Mouse (Mus musculus) midbrain, embryonic 15.5 days (tissue): ENCODE results near the gene Vmn2r25. TPM values are rescaled to one million over a fixed set of nuclear protein-coding genes. Genes with fewer than 3 reads are reported as not detected.
"Not testable (repeated sequence)": the region's sequence is repeated elsewhere in the genome, so short reads cannot be mapped to it uniquely, and the experiment has no call there.

Experiments
- ATAC-seq: fragments of 200-750 bp; cut with Nextera tagmentation; replicated peaks from 2 replicates; pipeline ENCODE4 v1.8.0; 2017; ENCODE audit warnings: moderate TSS enrichment
- H3K27ac ChIP-seq: fragments of 300-500 bp; sonication (generic); 2 replicates; pipeline ENCODE4 v1.5.1; 2015; ENCODE audit warnings: mild to moderate bottlenecking, inconsistent platforms
- H3K27me3 ChIP-seq: fragments of 300-500 bp; sonication (generic); replicated peaks from 2 replicates; pipeline ENCODE4 v1.6.1; 2015; ENCODE audit warnings: inconsistent platforms
- H3K36me3 ChIP-seq: fragments of 300-500 bp; sonication (generic); replicated peaks from 2 replicates; pipeline ENCODE4 v1.6.1; 2015; ENCODE audit warnings: inconsistent platforms
- H3K4me1 ChIP-seq: fragments of 300-500 bp; sonication (generic); 2 replicates; pipeline ENCODE4 v1.6.1; 2015; ENCODE audit warnings: inconsistent platforms
- H3K4me2 ChIP-seq: fragments of 300-500 bp; sonication (generic); 2 replicates; pipeline ENCODE4 v1.6.1; 2015; ENCODE audit warnings: inconsistent platforms, mild to moderate bottlenecking, moderate library complexity
- H3K4me3 ChIP-seq: fragments of 300-500 bp; sonication (generic); 2 replicates; pipeline ENCODE4 v1.5.1; 2015; ENCODE audit warnings: mild to moderate bottlenecking, inconsistent platforms
- H3K9ac ChIP-seq: fragments of 300-500 bp; sonication (generic); 2 replicates; pipeline ENCODE4 v1.6.1; 2015; ENCODE audit warnings: mild to moderate bottlenecking, inconsistent platforms
- H3K9me3 ChIP-seq: fragments of 300-500 bp; sonication (generic); 2 replicates; pipeline ENCODE4 v1.6.1; 2016; ENCODE audit warnings: inconsistent platforms
- WGBS: fragments of 180-500 bp; shearing (Covaris S2); methylation state at CpG from one replicate; pipeline ENCODE4 v1.1.7; 2015; ENCODE audit warnings: mixed read lengths; 5-methylcytosine and 5-hydroxymethylcytosine counted together
- polyA plus RNA-seq: library from polyadenylated mRNA; unstranded; fragments of >200 nt; fragmentation: Nextera tagmentation; extraction: Ambion mirVana; gene quantifications from 2 replicates; pipeline ENCODE4 v1.2.1, GENCODE M21; 2015

The Vmn2r25 gene
- polyA plus RNA-seq: not detected in 2 replicates

GRCm38 (mm10) chr6:123853363-123853762 lies at the start of gene Vmn2r25:
Gene Vmn2r25 (minus strand): TSS chr6:123853463.
- H3K4me2 ChIP-seq, H3K36me3 ChIP-seq, H3K9ac ChIP-seq, H3K4me1 ChIP-seq, H3K4me3 ChIP-seq, ATAC-seq, H3K27me3 ChIP-seq, H3K27ac ChIP-seq, H3K9me3 ChIP-seq: not testable (repeated sequence)
- 72% methylated on average over 2 of the region's 2 CpGs for WGBS

- H3K27ac ChIP-seq: no peak overlapping the region
- H3K4me3 ChIP-seq: no peak overlapping the region
- H3K27me3 ChIP-seq: no peaks in the 10 kb centered on the region
- no peak overlapping the region for H3K9ac ChIP-seq
- no peaks in the 10 kb centered on the region for H3K9me3 ChIP-seq
- WGBS: 88% methylated on average over 8 of the region's 8 CpGs
- H3K4me1 ChIP-seq: no peaks in the 10 kb centered on the region
- no peak overlapping the region for H3K4me2 ChIP-seq
- ATAC-seq: no peak
- no peaks in the 10 kb centered on the region for H3K36me3 ChIP-seq
Observed at GRCm38 (mm10) chr6:123819951-123820350, 33.3 kb downstream of the Vmn2r25 start.

- not testable (repeated sequence) for H3K27me3 ChIP-seq, H3K4me2 ChIP-seq, H3K9me3 ChIP-seq, H3K27ac ChIP-seq, ATAC-seq, H3K9ac ChIP-seq, H3K4me3 ChIP-seq, H3K36me3 ChIP-seq, H3K4me1 ChIP-seq
Observed at GRCm38 (mm10) chr6:123810291-123810690, 43.0 kb downstream of the Vmn2r25 start.

- Histone ChIP-seq H3K9ac (no peak overlapping the region), H3K9me3 (no peaks in the 10 kb centered on the region), H3K4me1 (no peaks in the 10 kb centered on the region), H3K27ac (no peak overlapping the region), H3K36me3 (no peaks in the 10 kb centered on the region), H3K4me2 (no peak overlapping the region), H3K4me3 (no peak overlapping the region), H3K27me3 (no peaks in the 10 kb centered on the region)
- 36% methylated on average over 9 of the region's 9 CpGs for WGBS
- ATAC-seq: no peak
Observed at GRCm38 (mm10) chr6:123793746-123794145, 59.5 kb downstream of the Vmn2r25 start.

GRCm38 (mm10) chr6:123784857-123785256 lies 68.4 kb downstream of the Vmn2r25 start:
- no peaks in the 10 kb centered on the region for H3K9me3 ChIP-seq
- no peak for ATAC-seq
- H3K9ac ChIP-seq: no peak overlapping the region
- no peaks in the 10 kb centered on the region for H3K27me3 ChIP-seq
- H3K36me3 ChIP-seq: no peaks in the 10 kb centered on the region
- no peak overlapping the region for H3K4me2 ChIP-seq
- WGBS: 62% methylated on average over 2 of the region's 2 CpGs
- H3K4me1 ChIP-seq: no peaks in the 10 kb centered on the region
- H3K4me3 ChIP-seq: no peak overlapping the region
- no peak overlapping the region for H3K27ac ChIP-seq

GRCm38 (mm10) chr6:123778579-123778978 lies 74.7 kb downstream of the Vmn2r25 start, which contains the start of gene Vmn2r24:
Gene Vmn2r24 (plus strand): TSS chr6:123778879.
- no peaks in the 10 kb centered on the region for H3K4me1 ChIP-seq
- H3K4me3 ChIP-seq: no peak within 1 kb of the TSS
- no peak within 1 kb of the TSS for H3K27ac ChIP-seq
- no peak for ATAC-seq
- H3K9ac ChIP-seq: no peak within 1 kb of the TSS
- no peaks in the 10 kb centered on the region for H3K27me3 ChIP-seq
- H3K4me2 ChIP-seq: no peak within 1 kb of the TSS
- no peaks in the 10 kb centered on the region for H3K9me3 ChIP-seq
- WGBS: 86% methylated on average over 1 of the region's 1 CpGs
- no peaks in the 10 kb centered on the region for H3K36me3 ChIP-seq

Other genes starting within 250 kb of the Vmn2r25 start
- not detected in 2 replicates for gene Vmn2r22, start 202.7 kb downstream of the Vmn2r25 start, polyA plus RNA-seq
- not detected in 2 replicates for gene Vmn2r23, start 150.8 kb downstream of the Vmn2r25 start, polyA plus RNA-seq
- not detected in 2 replicates for gene Vmn2r24, start 74.6 kb downstream of the Vmn2r25 start, polyA plus RNA-seq
- not detected in 2 replicates for gene Vmn2r26, start 171.1 kb upstream of the Vmn2r25 start, polyA plus RNA-seq